In the genomic region with DNA sequence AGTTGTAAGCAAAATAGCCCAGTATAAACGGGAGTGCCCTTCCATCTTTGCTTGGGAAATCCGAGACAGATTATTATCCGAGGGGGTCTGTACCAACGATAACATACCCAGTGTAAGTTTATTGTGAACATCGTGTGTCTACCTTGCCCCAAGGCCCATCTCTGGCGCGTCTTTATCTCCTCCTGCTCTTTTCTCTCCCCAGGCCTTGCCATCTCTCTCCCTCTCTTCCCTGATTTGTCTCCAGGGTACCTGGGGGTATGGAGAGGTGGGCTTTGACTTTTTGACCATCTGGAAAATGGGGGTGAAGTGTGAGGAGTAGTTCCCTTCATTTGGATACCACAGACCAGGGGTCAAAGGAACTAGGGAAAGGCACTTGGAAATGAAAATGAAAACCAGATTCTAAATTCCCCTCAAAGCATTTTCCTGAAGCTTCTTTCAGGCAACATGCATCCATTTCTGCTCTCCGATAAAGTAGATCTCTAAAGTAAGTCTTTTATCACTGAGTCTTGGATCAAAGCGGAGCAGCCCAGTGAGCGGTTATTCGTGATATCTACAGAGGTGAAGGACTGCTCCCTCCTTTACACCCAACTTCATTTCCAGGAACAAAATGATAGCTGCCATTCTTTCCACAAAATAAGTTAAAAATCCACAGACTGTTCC, we compare ENCODE assay signal across 17 mouse cellular contexts. TPM values are rescaled to one million over a fixed set of nuclear protein-coding genes. Genes with fewer than 3 reads are reported as not detected.
DNase-seq lines count a peak whose midpoint lies in the region; ATAC-seq lines count a peak whose summit lies in the region.
"Had no signal": no experiment of that assay in that cellular context is flagged by ENCODE, and none has a peak within 500 bp of the region (broad histone marks: within the 10 kb centered on the region; RNA-seq: fewer than 3 reads in every experiment).

No protein-coding gene starts in this region.

- H3K4me1 ChIP-seq in forebrain, embryonic 14.5 days (ENCODE audit: control insufficient read depth, insufficient read depth, low read length) = peaks cover 46% of the 10 kb centered on the region
- H3K4me1 ChIP-seq in midbrain, embryonic 12.5 days = peaks cover 67% of the 10 kb centered on the region

- peaks cover 18% of the 10 kb centered on the region; the same call in 1 of the 2 replicates for H3K36me3 ChIP-seq in forebrain, embryonic 14.5 days (ENCODE audit: control insufficient read depth, insufficient read depth, low read length)
- H3K36me3 ChIP-seq in midbrain, embryonic 12.5 days = no peaks in the 10 kb centered on the region
- H3K36me3 ChIP-seq: limb, embryonic 13.5 days had no signal

- H3K27me3 ChIP-seq in forebrain, embryonic 14.5 days (replicated peaks; ENCODE audit: control insufficient read depth, insufficient read depth, low read length) = peaks cover 22% of the 10 kb centered on the region
- H3K27me3 ChIP-seq in midbrain, embryonic 12.5 days = peaks cover 95% of the 10 kb centered on the region

- peak overlapping the region; percentile 70; the same call in 1 of the 2 replicates for H3K27ac ChIP-seq in forebrain, embryonic 14.5 days (ENCODE audit: low read depth, low read length)
- no peak overlapping the region for H3K27ac ChIP-seq in midbrain, embryonic 12.5 days (replicated peaks)
- H3K27ac ChIP-seq: limb, embryonic 13.5 days had no signal

- H3K4me3 ChIP-seq in forebrain, embryonic 14.5 days (ENCODE audit: low read depth, low read length) = 0 out of 2 replicates have a peak overlapping the region, but pooled peaks have one; percentile 4
- H3K4me3 ChIP-seq in midbrain, embryonic 12.5 days = peak overlapping the region; percentile 9; the same call in 1 of the 2 replicates
- H3K4me3 ChIP-seq: limb, embryonic 13.5 days had no signal

- H3K4me2 ChIP-seq in forebrain, embryonic 14.5 days (ENCODE audit: low read length) = peak overlapping the region; percentile 49
- H3K4me2 ChIP-seq in midbrain, embryonic 12.5 days (replicated peaks) = peak overlapping the region; percentile 33; the same call in 1 of the 2 replicates
- H3K4me2 ChIP-seq: limb, embryonic 13.5 days had no signal

- intact Hi-C loops in heart, postnatal 14 days (cut with DNase I) = loop anchor here (10.0 kb wide), 1 partner anchor 300 kb away; no protein-coding TSS in a partner anchor

- H3K9me3 ChIP-seq in forebrain, embryonic 14.5 days (replicated peaks; ENCODE audit: control insufficient read depth, low read length) = no peaks in the 10 kb centered on the region
- H3K9me3 ChIP-seq in midbrain, embryonic 12.5 days = no peaks in the 10 kb centered on the region
- H3K9me3 ChIP-seq: limb, embryonic 13.5 days had no signal

- ATAC-seq in forebrain, embryonic 14.5 days = no peak
- no peak for ATAC-seq in midbrain, embryonic 12.5 days (ENCODE audit: low FRiP score, low read depth)
- ATAC-seq: intestine, postnatal 0 days; liver, postnatal 0 days had no signal

- WGBS in forebrain, embryonic 14.5 days = 62% methylated on average over 11 of the region's 11 CpGs
- 17% methylated on average over 11 of the region's 11 CpGs for WGBS in midbrain, embryonic 12.5 days

- peak; percentile 43 to 64 for DNase-seq in cerebellum, postnatal 10 days
- no peak for DNase-seq in cerebellum, adult 8-10 months
- peak; percentile 42 to 75 for DNase-seq in cerebellum, postnatal 25 days
- DNase-seq in forebrain, embryonic 14.5 days (ENCODE audit: low spot score) = no peak
- DNase-seq in ovary, postnatal 14 days (ENCODE audit: low spot score) = no peak
- no peak for DNase-seq in heart, postnatal 14 days
- DNase-seq in heart, postnatal 4 days = no peak
- DNase-seq: B cell, adult 2 months; gastrocnemius, postnatal 36 days; kidney, postnatal 25 days; liver, postnatal 0 days; thymus, postnatal 36 days had no signal

- peak overlapping the region; percentile 43; the same call in 1 of the 2 replicates for H3K9ac ChIP-seq in forebrain, embryonic 14.5 days (ENCODE audit: low read length)
- no peak overlapping the region for H3K9ac ChIP-seq in midbrain, embryonic 12.5 days (replicated peaks)
- H3K9ac ChIP-seq: limb, embryonic 13.5 days; liver, postnatal 0 days had no signal

RNA-seq across cellular contexts. Expression of gene Pax6, which starts 16.4 kb away (rescaled TPM):
- 44.5 and 51.8 TPM in 2 replicates for polyA plus RNA-seq in forebrain, embryonic 14.5 days (2014; fragmentation: Nextera tagmentation; extraction: Ambion mirVana)
- 21.5 and 74.8 TPM in 2 replicates for polyA plus RNA-seq in midbrain, embryonic 12.5 days (2016; fragmentation: Nextera tagmentation; extraction: Ambion mirVana)
- total RNA-seq in heart, postnatal 14 days (2021) = not detected
- total RNA-seq in heart, postnatal 4 days (2021) = under 1 TPM in 1 of 2 experiments, not detected in 1; 0.61 TPM
- total RNA-seq: common myeloid progenitor, adult 5-6 weeks; gastrocnemius, postnatal 36 days; neutrophil, adult 5-6 weeks had no signal
- polyA plus RNA-seq: liver, postnatal 0 days had no signal

Comparison
In these comparisons a context has a peak if more than half of its experiments do, and no peak if none do; other contexts are left out.
1. DNase-seq: peak in cerebellum, postnatal 10 days (2 of 2) and cerebellum, postnatal 25 days (2 of 2); none in cerebellum, adult 8-10 months (single experiment), forebrain, embryonic 14.5 days (single experiment), ovary, postnatal 14 days (single experiment), heart, postnatal 14 days (0 of 2) and heart, postnatal 4 days (single experiment).